In genomic region chr11:70668771-70669505, GRCm38 (mm10) we compare ENCODE assay signal across 8 mouse cellular contexts. TPM values are rescaled to one million over a fixed set of nuclear protein-coding genes. Genes with fewer than 3 reads are reported as not detected.
DNase-seq lines count a peak whose midpoint lies in the region; ATAC-seq and TF ChIP-seq lines count a peak whose summit lies in the region.

Spag7 (minus strand) TSS chr11:70669416.

- ATAC-seq in forebrain, embryonic 11.5 days (replicated peaks; ENCODE audit: low FRiP score) = peak; percentile 95
- peak; percentile 95 for ATAC-seq in heart, embryonic 16.5 days (replicated peaks; ENCODE audit: extremely low read depth, insufficient read depth, low FRiP score)
- peak; percentile 92 for ATAC-seq in liver, embryonic 15.5 days (ENCODE audit: insufficient read depth)
- ATAC-seq in neural tube, embryonic 12.5 days (ENCODE audit: low FRiP score, low read depth) = peak; percentile 96

- in situ Hi-C loops in CH12.LX (cut with MboI; ENCODE audit: low pct_ligation_motif_present, low pct_unique_long_range_greater_than_20kb, low sequenced_read_pairs) = no loop called here

- peak within 1 kb of the TSS; percentile 79 for H3K4me2 ChIP-seq in CH12.LX (ENCODE audit: insufficient read depth, low read depth, poor library complexity, severe bottlenecking)
- H3K4me2 ChIP-seq in forebrain, embryonic 11.5 days (ENCODE audit: low read depth, low read length, severe bottlenecking) = peak within 1 kb of the TSS; percentile 94
- peak within 1 kb of the TSS; percentile 91 for H3K4me2 ChIP-seq in heart, embryonic 16.5 days (ENCODE audit: low read depth, low read length)
- H3K4me2 ChIP-seq in liver, embryonic 15.5 days = peak within 1 kb of the TSS; percentile 98
- H3K4me2 ChIP-seq in neural tube, embryonic 12.5 days (replicated peaks) = peak within 1 kb of the TSS; percentile 77

- DNase-seq in CH12.LX (ENCODE audit: extremely low read depth) = peak; percentile 100
- DNase-seq in c-Kit-positive CD71-positive TER-119-negative erythroid progenitor cells, embryonic 14.5 days (ENCODE audit: low read depth) = peak; percentile 99
- DNase-seq in forebrain, embryonic 11.5 days (ENCODE audit: low spot score) = peak; percentile 95
- DNase-seq in kidney, postnatal 36 days = peak; percentile 98 to 100
- peak; percentile 100 for DNase-seq in telencephalon, adult 2 months (ENCODE audit: low read depth, low spot score)

- H3K36me3 ChIP-seq in CH12.LX (replicated peaks in 1 of 2; ENCODE audit: control insufficient read depth in 1 of 2, insufficient read depth in 1 of 2, low read length in 1 of 2) = peaks cover 40 to 66% of the 10 kb centered on the region in 2 experiments
- H3K36me3 ChIP-seq in forebrain, embryonic 11.5 days (ENCODE audit: control insufficient read depth, insufficient read depth, low read length) = peaks cover 8% of the 10 kb centered on the region; the same call in 1 of the 2 replicates
- peaks cover 24% of the 10 kb centered on the region for H3K36me3 ChIP-seq in heart, embryonic 16.5 days (ENCODE audit: control insufficient read depth, insufficient read depth)
- peaks cover 38% of the 10 kb centered on the region for H3K36me3 ChIP-seq in liver, embryonic 15.5 days (replicated peaks)
- H3K36me3 ChIP-seq in neural tube, embryonic 12.5 days = peaks cover 37% of the 10 kb centered on the region

- no peak; the same call in 1 of the 2 replicates for TF ChIP-seq RAD21 in CH12.LX (IDR thresholded peaks at IDR 0.05; ENCODE audit: low read depth, low read length)

- H3K4me1 ChIP-seq in CH12.LX (ENCODE audit: control insufficient read depth in 1 of 2, insufficient read depth in 2 of 2) = peaks cover 10 to 37% of the 10 kb centered on the region in 2 experiments
- H3K4me1 ChIP-seq in forebrain, embryonic 11.5 days (replicated peaks; ENCODE audit: control insufficient read depth, insufficient read depth, low read length) = peaks cover 4% of the 10 kb centered on the region; the same call in 1 of the 2 replicates
- H3K4me1 ChIP-seq in heart, embryonic 16.5 days (ENCODE audit: control insufficient read depth, insufficient read depth, low read length) = peaks cover 13% of the 10 kb centered on the region
- H3K4me1 ChIP-seq in liver, embryonic 15.5 days (replicated peaks) = peaks cover 47% of the 10 kb centered on the region
- H3K4me1 ChIP-seq in neural tube, embryonic 12.5 days = peaks cover 26% of the 10 kb centered on the region

- peak within 1 kb of the TSS; percentile 76 for H3K27ac ChIP-seq in CH12.LX (ENCODE audit: insufficient read depth, low read depth)
- peak within 1 kb of the TSS; percentile 93 for H3K27ac ChIP-seq in forebrain, embryonic 11.5 days (ENCODE audit: low read depth, low read length)
- H3K27ac ChIP-seq in heart, embryonic 16.5 days (ENCODE audit: low read length) = peak within 1 kb of the TSS; percentile 97
- peak within 1 kb of the TSS; percentile 98 for H3K27ac ChIP-seq in liver, embryonic 15.5 days (replicated peaks)
- peak within 1 kb of the TSS; percentile 89 for H3K27ac ChIP-seq in neural tube, embryonic 12.5 days

- TF ChIP-seq EP300 in CH12.LX (IDR thresholded peaks at IDR 0.05; ENCODE audit: low read length) = no peak

- peaks cover 22% of the 10 kb centered on the region for H3K79me2 ChIP-seq in CH12.LX (replicated peaks; ENCODE audit: control insufficient read depth, extremely low read depth, insufficient read depth, poor library complexity, severe bottlenecking)

- peak; percentile 83 for TF ChIP-seq POLR2A in CH12.LX (IDR thresholded peaks at IDR 0.05; ENCODE audit: low read depth, low read length)

- peak within 1 kb of the TSS; percentile 87 for H3K9ac ChIP-seq in CH12.LX (ENCODE audit: insufficient read depth, low read depth)
- H3K9ac ChIP-seq in forebrain, embryonic 11.5 days (ENCODE audit: low read length) = peak within 1 kb of the TSS; percentile 81
- H3K9ac ChIP-seq in heart, embryonic 16.5 days (ENCODE audit: low read length) = peak within 1 kb of the TSS; percentile 86
- H3K9ac ChIP-seq in liver, embryonic 15.5 days = peak within 1 kb of the TSS; percentile 78
- H3K9ac ChIP-seq in neural tube, embryonic 12.5 days = peak within 1 kb of the TSS; percentile 76

- no peaks in the 10 kb centered on the region for H3K27me3 ChIP-seq in CH12.LX (replicated peaks)
- no peaks in the 10 kb centered on the region for H3K27me3 ChIP-seq in forebrain, embryonic 11.5 days (ENCODE audit: control insufficient read depth, insufficient read depth, low read length)
- no peaks in the 10 kb centered on the region for H3K27me3 ChIP-seq in heart, embryonic 16.5 days (ENCODE audit: control insufficient read depth, insufficient read depth, low read length)
- H3K27me3 ChIP-seq in liver, embryonic 15.5 days = no peaks in the 10 kb centered on the region
- no peaks in the 10 kb centered on the region for H3K27me3 ChIP-seq in neural tube, embryonic 12.5 days (replicated peaks)

- H3K9me3 ChIP-seq in CH12.LX (replicated peaks; ENCODE audit: low read length) = no peaks in the 10 kb centered on the region
- no peaks in the 10 kb centered on the region for H3K9me3 ChIP-seq in forebrain, embryonic 11.5 days (ENCODE audit: control insufficient read depth, low read length)
- no peaks in the 10 kb centered on the region for H3K9me3 ChIP-seq in heart, embryonic 16.5 days (replicated peaks; ENCODE audit: control insufficient read depth, low read length)
- no peaks in the 10 kb centered on the region for H3K9me3 ChIP-seq in liver, embryonic 15.5 days (replicated peaks)
- H3K9me3 ChIP-seq in neural tube, embryonic 12.5 days = no peaks in the 10 kb centered on the region

- dilution Hi-C loops in CH12.LX (cut with MboI; ENCODE audit: extremely low pct_ligation_motif_present, extremely low pct_unique_long_range_greater_than_20kb, low sequenced_read_pairs) = no loop called here

- no peak for TF ChIP-seq CTCF in CH12.LX (conservative IDR thresholded peaks at IDR 0.05 in 1 of 2, IDR thresholded peaks at IDR 0.05 in 1 of 2; ENCODE audit: low read depth in 2 of 2, low read length in 2 of 2)

- WGBS in forebrain, embryonic 11.5 days = under 1% methylated on average over 44 of the region's 44 CpGs
- WGBS in heart, embryonic 16.5 days = under 1% methylated on average over 44 of the region's 44 CpGs
- under 1% methylated on average over 44 of the region's 44 CpGs for WGBS in liver, embryonic 15.5 days (ENCODE audit: insufficient replicate concordance)
- whole genome bisulfite sequencing in neural tube, embryonic 12.5 days = under 1% methylated on average over 44 of the region's 44 CpGs

- peak within 1 kb of the TSS; percentile 69 to 92 (median 73) for H3K4me3 ChIP-seq in CH12.LX (replicated peaks in 1 of 3; ENCODE audit: low read depth in 2 of 3, low read length in 2 of 3, poor library complexity in 1 of 3)
- peak within 1 kb of the TSS; percentile 69 for H3K4me3 ChIP-seq in forebrain, embryonic 11.5 days (ENCODE audit: low read depth, low read length)
- H3K4me3 ChIP-seq in heart, embryonic 16.5 days (ENCODE audit: low read length) = peak within 1 kb of the TSS; percentile 68
- H3K4me3 ChIP-seq in liver, embryonic 15.5 days (replicated peaks) = peak within 1 kb of the TSS; percentile 79
- peak within 1 kb of the TSS; percentile 57 for H3K4me3 ChIP-seq in neural tube, embryonic 12.5 days

TF ChIP-seq in CH12.LX, 34 proteins besides CTCF, POLR2A, EP300 and RAD21 (continues in another document):
- no peak for TF ChIP-seq JUN (IDR thresholded peaks at IDR 0.05; ENCODE audit: insufficient read depth, low read depth, low read length)
- peak; percentile 90 for TF ChIP-seq TBP (conservative IDR thresholded peaks at IDR 0.05; ENCODE audit: low read depth, low read length)
- TF ChIP-seq ZKSCAN1 (IDR thresholded peaks at IDR 0.05; ENCODE audit: borderline replicate concordance, low read depth, low read length) = no peak
- TF ChIP-seq NELFE (IDR thresholded peaks at IDR 0.05; ENCODE audit: low read depth, low read length) = peak; percentile 67; the same call in 1 of the 2 replicates
- TF ChIP-seq USF1 (IDR thresholded peaks at IDR 0.05; ENCODE audit: low read depth, low read length) = no peak
- peak; percentile 21; the same call in 1 of the 2 replicates for TF ChIP-seq MAZ (IDR thresholded peaks at IDR 0.05; ENCODE audit: low read depth, low read length)
- TF ChIP-seq MEF2A (IDR thresholded peaks at IDR 0.05; ENCODE audit: borderline replicate concordance, low read depth, low read length) = peak; percentile 63; the same call in 1 of the 2 replicates
- no peak for TF ChIP-seq PAX5 (IDR thresholded peaks at IDR 0.05; ENCODE audit: low read length)
- TF ChIP-seq E2F4 (IDR thresholded peaks at IDR 0.05; ENCODE audit: insufficient replicate concordance, low read depth, low read length) = peak; percentile 84; the same call in 1 of the 2 replicates
- no peak for TF ChIP-seq ZNF384 (IDR thresholded peaks at IDR 0.05; ENCODE audit: low read depth, low read length)
- no peak for TF ChIP-seq SMC3 (IDR thresholded peaks at IDR 0.05; ENCODE audit: low read depth, low read length)
- peak; percentile 86 for TF ChIP-seq MYC (IDR thresholded peaks at IDR 0.05; ENCODE audit: low read depth, low read length)
- TF ChIP-seq KAT2A (IDR thresholded peaks at IDR 0.05; ENCODE audit: insufficient replicate concordance, low read length) = 0 out of 2 replicates have a peak, but pooled peaks have one; percentile 74
- no peak for TF ChIP-seq USF2 (conservative IDR thresholded peaks at IDR 0.05; ENCODE audit: low read depth, low read length)
- TF ChIP-seq ELF1 (IDR thresholded peaks at IDR 0.05; ENCODE audit: low read depth, low read length) = peak; percentile 77
- peak; percentile 83; the same call in 1 of the 2 replicates for TF ChIP-seq MXI1 (IDR thresholded peaks at IDR 0.05; ENCODE audit: low read depth, low read length)
- TF ChIP-seq IRF4 (IDR thresholded peaks at IDR 0.05; ENCODE audit: low read depth, low read length) = no peak
- TF ChIP-seq ZMIZ1 (IDR thresholded peaks at IDR 0.05; ENCODE audit: low read depth, low read length) = peak; percentile 61
- TF ChIP-seq CHD2 (IDR thresholded peaks at IDR 0.05; ENCODE audit: low read length) = peak; percentile 98
- TF ChIP-seq BHLHE40 (IDR thresholded peaks at IDR 0.05; ENCODE audit: low read depth, low read length) = no peak
- peak; percentile 71 for TF ChIP-seq MAX (IDR thresholded peaks at IDR 0.05; ENCODE audit: low read length)
- TF ChIP-seq POLR2AphosphoS2 (IDR thresholded peaks at IDR 0.05; ENCODE audit: low read depth, low read length) = peak; percentile 20; the same call in 1 of the 2 replicates

RNA-seq across cellular contexts. Expression of gene Spag7, which starts in this region (rescaled TPM):
- total RNA-seq in CH12.LX (2012; rRNA removed) = 96.3 and 105 TPM in 2 replicates
- total RNA-seq in CH12.LX (2014; rRNA removed) = 86.9 and 93.5 TPM in 2 replicates
- 120 and 161 TPM in 2 replicates for polyA plus RNA-seq in CH12.LX (2012; ENCODE audit: insufficient read length, low read depth)
- polyA plus RNA-seq in forebrain, embryonic 11.5 days (2014; fragmentation: Nextera tagmentation; extraction: Ambion mirVana) = 160 and 167 TPM in 2 replicates
- polyA plus RNA-seq in heart, embryonic 16.5 days (2015; fragmentation: Nextera tagmentation; extraction: Ambion mirVana) = 186 and 191 TPM in 2 replicates
- polyA plus RNA-seq in liver, embryonic 15.5 days (2015; fragmentation: Nextera tagmentation; extraction: Ambion mirVana) = 55.1 and 59.5 TPM in 2 replicates
- polyA plus RNA-seq in neural tube, embryonic 12.5 days (2016; fragmentation: Nextera tagmentation; extraction: Ambion mirVana) = 154 and 158 TPM in 2 replicates

Comparison
In these comparisons a context has a peak if more than half of its experiments do, and no peak if none do; other contexts are left out.
1. Peak in every context shown above with its lines: DNase-seq, ATAC-seq, H3K4me3 ChIP-seq and H3K27ac ChIP-seq.